Mouse (Mus musculus): ENCODE measurements around the gene Nudt3. TPM values are rescaled to one million over a fixed set of nuclear protein-coding genes. Genes with fewer than 3 reads are reported as not detected.

The Nudt3 gene
- polyA plus RNA-seq, 1 experiment, result 55.7 TPM

DNA sequence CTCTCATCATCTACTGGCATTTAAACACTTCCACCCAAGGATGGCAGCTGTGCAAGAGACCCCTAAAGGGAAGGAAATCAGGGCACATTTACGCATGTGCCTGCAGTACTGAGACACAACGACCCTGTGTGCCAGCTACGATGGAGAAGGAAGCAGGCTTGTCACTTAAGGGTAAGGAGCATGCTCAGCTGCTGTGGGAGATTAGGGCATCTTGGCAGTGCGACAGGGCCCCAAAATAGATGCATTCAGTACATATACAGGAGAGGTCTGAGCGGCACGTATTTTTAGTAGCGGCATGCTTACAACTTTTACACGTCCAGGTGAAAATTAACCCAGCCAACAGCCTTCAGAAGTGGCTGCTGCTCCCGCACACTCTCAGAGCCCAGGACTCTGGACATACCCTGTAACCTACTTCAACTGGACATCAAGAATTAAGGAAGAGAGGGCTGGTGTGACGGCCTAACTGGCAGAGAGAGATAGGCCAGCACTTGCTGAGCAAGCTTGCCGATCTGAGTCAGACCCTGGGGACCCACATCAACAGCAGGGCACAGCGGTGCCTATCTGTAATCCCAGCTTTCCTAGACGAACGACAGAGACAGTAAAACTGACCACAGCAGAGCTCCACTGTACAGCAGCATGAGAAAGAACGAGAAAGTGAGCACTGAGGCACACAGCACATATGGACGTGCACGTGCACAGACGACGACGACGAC is 19.6 kb downstream of the Nudt3 start:
- Histone ChIP-seq H3K27ac (ENCODE audit: insufficient read depth, low read depth, low read length) (no peak overlapping the region), H3K4me1 (ENCODE audit: control insufficient read depth, insufficient read depth, low read length) (peaks cover 22% of the 10 kb centered on the region), H3K4me3 (ENCODE audit: insufficient read depth, low read length) (no peak overlapping the region)
- TF ChIP-seq CTCF (IDR thresholded peaks at IDR 0.05; ENCODE audit: low read depth, low read length), result no peak
- no peak for TF ChIP-seq POLR2A (IDR thresholded peaks at IDR 0.05; ENCODE audit: borderline replicate concordance, low read depth, low read length)

GRCm38 (mm10) chr17:27603036-27603435 is 20.3 kb downstream of the Nudt3 start:
- no peak overlapping the region for H3K4me3 ChIP-seq (ENCODE audit: insufficient read depth, low read length)
- TF ChIP-seq POLR2A (IDR thresholded peaks at IDR 0.05; ENCODE audit: borderline replicate concordance, low read depth, low read length), result no peak
- no peak for TF ChIP-seq CTCF (IDR thresholded peaks at IDR 0.05; ENCODE audit: low read depth, low read length)
- peaks cover 27% of the 10 kb centered on the region for H3K4me1 ChIP-seq (ENCODE audit: control insufficient read depth, insufficient read depth, low read length)
- no peak overlapping the region for H3K27ac ChIP-seq (ENCODE audit: insufficient read depth, low read depth, low read length)

- no peak overlapping the region for H3K4me3 ChIP-seq (ENCODE audit: insufficient read depth, low read length)
- TF ChIP-seq CTCF (IDR thresholded peaks at IDR 0.05; ENCODE audit: low read depth, low read length), result no peak
- TF ChIP-seq POLR2A (IDR thresholded peaks at IDR 0.05; ENCODE audit: borderline replicate concordance, low read depth, low read length), result no peak
These were observed 22.4 kb downstream of the Nudt3 start for GRCm38 (mm10) chr17:27600869-27601268.

GRCm38 (mm10) chr17:27600286-27600685 is 23.0 kb downstream of the Nudt3 start:
- no peak overlapping the region for H3K4me3 ChIP-seq (ENCODE audit: insufficient read depth, low read length)
- H3K27ac ChIP-seq (ENCODE audit: insufficient read depth, low read depth, low read length), result no peak overlapping the region
- TF ChIP-seq CTCF (IDR thresholded peaks at IDR 0.05; ENCODE audit: low read depth, low read length) (no peak), POLR2A (IDR thresholded peaks at IDR 0.05; ENCODE audit: borderline replicate concordance, low read depth, low read length) (no peak)
- H3K4me1 ChIP-seq (ENCODE audit: control insufficient read depth, insufficient read depth, low read length), result peaks cover 27% of the 10 kb centered on the region

More at GRCm38 (mm10) chr17:27600869-27601268, 22.4 kb downstream of the Nudt3 start:
- peaks cover 27% of the 10 kb centered on the region for H3K4me1 ChIP-seq (ENCODE audit: control insufficient read depth, insufficient read depth, low read length)
- H3K27ac ChIP-seq (ENCODE audit: insufficient read depth, low read depth, low read length), result no peak overlapping the region

- H3K4me1 ChIP-seq (ENCODE audit: control insufficient read depth, insufficient read depth, low read length), result peaks cover 20% of the 10 kb centered on the region
- no peak for TF ChIP-seq POLR2A (IDR thresholded peaks at IDR 0.05; ENCODE audit: borderline replicate concordance, low read depth, low read length)
- no peak for TF ChIP-seq CTCF (IDR thresholded peaks at IDR 0.05; ENCODE audit: low read depth, low read length)
- no peak overlapping the region for H3K4me3 ChIP-seq (ENCODE audit: insufficient read depth, low read length)
- H3K27ac ChIP-seq (ENCODE audit: insufficient read depth, low read depth, low read length), result no peak overlapping the region
These were observed 26.7 kb downstream of the Nudt3 start for GRCm38 (mm10) chr17:27596376-27597190.

GRCm38 (mm10) chr17:27595659-27596375 is 27.5 kb downstream of the Nudt3 start:
- Histone ChIP-seq H3K4me1 (ENCODE audit: control insufficient read depth, insufficient read depth, low read length) (peaks cover 17% of the 10 kb centered on the region), H3K4me3 (ENCODE audit: insufficient read depth, low read length) (no peak overlapping the region), H3K27ac (ENCODE audit: insufficient read depth, low read depth, low read length) (no peak overlapping the region)
- TF ChIP-seq POLR2A (IDR thresholded peaks at IDR 0.05; ENCODE audit: borderline replicate concordance, low read depth, low read length), result no peak
- TF ChIP-seq CTCF (IDR thresholded peaks at IDR 0.05; ENCODE audit: low read depth, low read length), result no peak

DNA sequence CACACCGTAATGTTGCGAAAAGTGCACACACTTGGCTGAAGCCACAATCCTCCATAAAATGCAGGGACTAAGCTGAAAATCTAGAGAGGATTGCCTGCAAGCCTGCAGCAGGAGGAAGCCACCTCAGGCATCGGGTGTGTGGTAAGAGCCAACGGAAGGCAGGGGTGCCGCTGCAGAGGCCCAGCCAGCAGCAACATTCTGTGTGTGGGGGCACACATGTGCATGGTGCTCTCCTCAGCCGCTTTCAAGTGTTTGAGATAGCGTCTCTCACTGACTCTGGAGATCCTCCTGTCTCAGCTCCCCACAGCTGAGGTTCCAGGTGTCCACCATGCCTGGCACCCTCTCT is 30.8 kb downstream of the Nudt3 start:
- H3K4me3 ChIP-seq (ENCODE audit: insufficient read depth, low read length), result no peak overlapping the region
- peaks cover 15% of the 10 kb centered on the region for H3K4me1 ChIP-seq (ENCODE audit: control insufficient read depth, insufficient read depth, low read length)
- TF ChIP-seq POLR2A (IDR thresholded peaks at IDR 0.05; ENCODE audit: borderline replicate concordance, low read depth, low read length) (no peak), CTCF (IDR thresholded peaks at IDR 0.05; ENCODE audit: low read depth, low read length) (no peak)
- H3K27ac ChIP-seq (ENCODE audit: insufficient read depth, low read depth, low read length), result no peak overlapping the region

DNA sequence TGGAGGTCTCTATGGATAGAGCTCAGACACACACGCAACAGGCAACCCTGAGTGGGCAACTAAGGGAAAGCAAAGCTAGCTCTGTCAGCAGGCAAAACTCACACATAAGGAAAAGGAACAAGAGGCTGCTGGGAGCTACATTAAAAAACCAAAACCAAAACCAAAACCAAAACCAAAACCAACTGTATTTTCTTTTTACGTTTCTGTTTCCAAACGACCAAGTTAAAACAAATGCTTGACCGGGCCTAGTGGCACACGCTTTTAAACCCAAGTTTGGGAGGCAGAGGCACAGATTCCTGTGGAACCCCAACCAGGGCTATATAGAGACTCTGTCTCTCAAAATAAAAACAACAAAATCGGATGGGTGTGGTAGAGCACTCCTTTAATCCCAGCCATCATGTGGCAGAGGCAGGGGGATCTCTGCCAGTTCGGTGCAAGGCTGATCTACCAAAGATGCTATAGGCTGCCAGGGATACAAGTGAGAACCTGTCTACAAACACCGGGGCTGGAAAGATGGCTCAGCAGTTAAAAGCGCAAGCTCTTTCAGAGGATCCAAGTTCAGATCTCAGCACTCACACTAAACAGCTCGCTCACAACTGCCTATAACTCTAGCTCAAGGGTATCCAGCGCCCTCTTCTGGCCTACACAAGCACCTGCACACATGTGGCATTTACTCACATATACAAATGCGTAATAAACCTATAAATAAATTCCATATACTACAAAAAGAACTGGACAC is 31.3 kb downstream of the Nudt3 start:
- H3K4me1 ChIP-seq (ENCODE audit: control insufficient read depth, insufficient read depth, low read length), result peaks cover 15% of the 10 kb centered on the region
- no peak overlapping the region for H3K27ac ChIP-seq (ENCODE audit: insufficient read depth, low read depth, low read length)
- no peak overlapping the region for H3K4me3 ChIP-seq (ENCODE audit: insufficient read depth, low read length)

DNA sequence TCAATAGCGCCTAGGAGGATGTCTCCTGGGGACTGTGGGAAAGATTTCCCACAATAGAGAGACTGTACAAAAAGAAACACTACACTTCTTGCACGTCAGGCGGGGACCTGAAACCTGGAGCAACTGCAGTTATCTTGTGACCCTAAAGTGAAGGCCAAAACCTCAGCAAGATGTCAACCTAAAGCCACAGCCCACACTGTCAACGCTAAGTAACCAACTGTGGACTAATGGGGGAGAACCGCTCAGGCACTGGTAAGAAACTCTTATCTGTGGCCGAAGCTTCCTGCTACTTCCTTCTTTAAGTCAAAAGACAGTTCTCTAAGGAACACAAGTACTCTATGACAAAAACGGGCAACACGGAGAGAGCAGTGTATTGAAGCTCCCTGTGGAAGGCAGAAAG is 35.1 kb downstream of the Nudt3 start:
- Histone ChIP-seq H3K4me3 (ENCODE audit: insufficient read depth, low read length) (no peak overlapping the region), H3K4me1 (ENCODE audit: control insufficient read depth, insufficient read depth, low read length) (peaks cover 19% of the 10 kb centered on the region), H3K27ac (ENCODE audit: insufficient read depth, low read depth, low read length) (no peak overlapping the region)
- TF ChIP-seq CTCF (IDR thresholded peaks at IDR 0.05; ENCODE audit: low read depth, low read length) (no peak), POLR2A (IDR thresholded peaks at IDR 0.05; ENCODE audit: borderline replicate concordance, low read depth, low read length) (no peak)

More for the DNA sequence above, 31.3 kb downstream of the Nudt3 start:
- TF ChIP-seq CTCF (IDR thresholded peaks at IDR 0.05; ENCODE audit: low read depth, low read length) (no peak), POLR2A (IDR thresholded peaks at IDR 0.05; ENCODE audit: borderline replicate concordance, low read depth, low read length) (no peak)

Measured in bone marrow macrophage, adult 2 months (primary cell).